Mouse (Mus musculus): ENCODE results near the gene Slc18a3.

- TF ChIP-seq CTCF (IDR thresholded peaks at IDR 0.05; ENCODE audit: low read depth, low read length): no peak
- no peak for TF ChIP-seq POLR2A (IDR thresholded peaks at IDR 0.05; ENCODE audit: borderline replicate concordance, low read depth, low read length)
Measured at GRCm38 (mm10) chr14:32467606-32468005, 3.0 kb upstream of the Slc18a3 start.

Data from bone marrow macrophage, adult 2 months (primary cell).